Mouse (Mus musculus): ENCODE results near the gene Cntn2.

DNA sequence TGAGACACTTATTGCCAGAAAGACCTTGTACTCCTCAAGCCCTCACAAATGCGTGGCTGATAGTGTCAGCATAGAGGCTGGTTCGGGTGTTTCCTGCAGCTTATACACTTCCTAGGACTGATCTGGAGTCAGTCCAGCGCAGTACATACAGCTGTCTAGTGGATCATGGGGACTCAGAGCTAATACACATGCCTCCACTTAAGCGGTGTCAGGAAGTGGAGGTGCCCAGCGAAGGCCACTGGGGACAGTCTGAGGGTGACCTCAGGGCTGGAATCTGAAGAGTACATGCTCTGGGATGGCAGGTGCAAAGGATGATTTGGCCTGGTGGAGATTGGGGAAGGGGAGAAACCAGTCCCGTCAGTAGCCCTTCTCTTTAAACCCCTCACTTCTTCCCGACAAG is 2.4 kb downstream of the Cntn2 start:
- TF ChIP-seq POLR2A (IDR thresholded peaks at IDR 0.05; ENCODE audit: extremely low read depth, insufficient read depth, low read length) (no peak), CTCF (IDR thresholded peaks at IDR 0.05; ENCODE audit: low read depth, low read length) (no peak)
